Comparison of ENCODE assay signal across 12 mouse cellular contexts in the genomic region with DNA sequence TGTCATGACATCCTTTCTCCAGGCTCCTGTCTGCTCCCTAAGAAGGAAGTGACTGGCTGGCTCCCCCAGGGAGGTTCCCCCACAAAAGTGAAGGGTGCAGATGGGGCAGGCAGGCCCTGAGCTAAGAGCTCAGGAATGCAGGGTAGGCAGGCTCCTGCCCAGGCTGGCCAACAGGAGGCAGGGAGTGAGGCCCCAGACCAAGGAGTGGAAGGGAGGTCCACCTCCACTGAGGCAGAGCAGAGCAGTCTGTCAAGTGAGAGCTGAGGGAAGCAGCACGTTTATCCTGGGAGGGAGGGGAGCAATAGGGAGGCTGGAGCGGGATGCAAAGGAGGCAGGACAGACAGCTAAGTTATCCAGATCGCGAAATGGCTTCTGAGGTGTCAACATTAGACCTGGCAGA. TPM values are rescaled to one million over a fixed set of nuclear protein-coding genes. Genes with fewer than 3 reads are reported as not detected.
DNase-seq lines count a peak whose midpoint lies in the region; ATAC-seq and TF ChIP-seq lines count a peak whose summit lies in the region.
"Had no signal": no experiment of that assay in that cellular context is flagged by ENCODE, and none has a peak within 500 bp of the region (broad histone marks: within the 10 kb centered on the region; RNA-seq: fewer than 3 reads in every experiment).

No protein-coding gene starts in this region.

- no peaks in the 10 kb centered on the region for H3K9me3 ChIP-seq in hindbrain, embryonic 10.5 days
- no peaks in the 10 kb centered on the region for H3K9me3 ChIP-seq in hindbrain, postnatal 0 days (ENCODE audit: low read length)
- no peaks in the 10 kb centered on the region for H3K9me3 ChIP-seq in neural tube, embryonic 12.5 days
- H3K9me3 ChIP-seq in neural tube, embryonic 15.5 days (replicated peaks): no peaks in the 10 kb centered on the region
- H3K9me3 ChIP-seq: G1E; liver, embryonic 15.5 days had no signal

- no peak for DNase-seq in cerebellum, adult 2 months
- no peak for DNase-seq in cerebellum, adult 11-12 months
- DNase-seq in hindbrain, embryonic 10.5 days (ENCODE audit: low spot score): no peak
- no peak for DNase-seq in hindbrain, postnatal 0 days (ENCODE audit: low spot score)
- DNase-seq in thymus, adult 18-20 months: no peak
- DNase-seq: gastrocnemius, postnatal 14 days; thymus, adult 2 months had no signal

- WGBS in cerebellum, adult 2 months: 24% methylated on average over 4 of the region's 4 CpGs
- 58% methylated on average over 4 of the region's 4 CpGs for WGBS in hindbrain, embryonic 10.5 days
- WGBS in hindbrain, postnatal 0 days: 43% methylated on average over 4 of the region's 4 CpGs
- WGBS in neural tube, embryonic 12.5 days: 59% methylated on average over 4 of the region's 4 CpGs
- WGBS in neural tube, embryonic 15.5 days: 62% methylated on average over 4 of the region's 4 CpGs
- 42% methylated on average over 4 of the region's 4 CpGs for WGBS in olfactory bulb, adult 2 months

- H3K4me1 ChIP-seq in cerebellum, adult 2 months (ENCODE audit: control insufficient read depth, insufficient read depth, low read length): peaks cover 56% of the 10 kb centered on the region
- H3K4me1 ChIP-seq in hindbrain, embryonic 10.5 days (replicated peaks): peaks cover 86% of the 10 kb centered on the region
- H3K4me1 ChIP-seq in hindbrain, postnatal 0 days (ENCODE audit: insufficient read depth, low read length): peaks cover 38% of the 10 kb centered on the region
- peaks cover 66% of the 10 kb centered on the region for H3K4me1 ChIP-seq in neural tube, embryonic 12.5 days
- peaks cover 74% of the 10 kb centered on the region for H3K4me1 ChIP-seq in neural tube, embryonic 15.5 days
- H3K4me1 ChIP-seq in olfactory bulb, adult 2 months (ENCODE audit: control insufficient read depth, insufficient read depth, low read length): peaks cover 68% of the 10 kb centered on the region

- no peak overlapping the region for H3K4me3 ChIP-seq in cerebellum, adult 2 months (replicated peaks; ENCODE audit: insufficient read depth, low read depth, low read length)
- H3K4me3 ChIP-seq in hindbrain, embryonic 10.5 days: no peak overlapping the region
- no peak overlapping the region for H3K4me3 ChIP-seq in hindbrain, postnatal 0 days (ENCODE audit: low read length)
- H3K4me3 ChIP-seq in neural tube, embryonic 12.5 days: 0 out of 2 replicates have a peak overlapping the region, but pooled peaks have one; percentile 1
- no peak overlapping the region for H3K4me3 ChIP-seq in neural tube, embryonic 15.5 days (replicated peaks)
- no peak overlapping the region for H3K4me3 ChIP-seq in olfactory bulb, adult 2 months (ENCODE audit: insufficient read depth, low read depth, low read length)
- H3K4me3 ChIP-seq: liver, embryonic 15.5 days had no signal

- H3K9ac ChIP-seq in hindbrain, postnatal 0 days (replicated peaks; ENCODE audit: low read length): no peak overlapping the region
- no peak overlapping the region for H3K9ac ChIP-seq in neural tube, embryonic 12.5 days
- no peak overlapping the region for H3K9ac ChIP-seq in neural tube, embryonic 15.5 days (replicated peaks)
- H3K9ac ChIP-seq: liver, embryonic 15.5 days had no signal

- no peak for TF ChIP-seq POLR2A in cerebellum, adult 2 months (IDR thresholded peaks at IDR 0.05; ENCODE audit: borderline replicate concordance, insufficient read depth, low read length)
- TF ChIP-seq POLR2A in olfactory bulb, adult 2 months (IDR thresholded peaks at IDR 0.05; ENCODE audit: insufficient read depth, low read depth, low read length): no peak

- H3K36me3 ChIP-seq in hindbrain, embryonic 10.5 days: peaks cover 68% of the 10 kb centered on the region
- H3K36me3 ChIP-seq in hindbrain, postnatal 0 days (ENCODE audit: insufficient read depth, low read length): 0 out of 2 replicates have a peak, but pooled peaks cover 5% of the 10 kb centered on the region
- peaks cover 15% of the 10 kb centered on the region for H3K36me3 ChIP-seq in neural tube, embryonic 12.5 days
- H3K36me3 ChIP-seq in neural tube, embryonic 15.5 days: no peaks in the 10 kb centered on the region
- H3K36me3 ChIP-seq: liver, embryonic 15.5 days had no signal

- TF ChIP-seq CTCF in cerebellum, adult 2 months (IDR thresholded peaks at IDR 0.05; ENCODE audit: borderline replicate concordance, insufficient read depth, low read depth, low read length): no peak
- TF ChIP-seq CTCF in hindbrain, postnatal 0 days (IDR thresholded peaks at IDR 0.05; ENCODE audit: low read depth): no peak
- no peak for TF ChIP-seq CTCF in olfactory bulb, adult 2 months (IDR thresholded peaks at IDR 0.05; ENCODE audit: insufficient read depth, low read depth, low read length)

- no peak overlapping the region for H3K4me2 ChIP-seq in hindbrain, postnatal 0 days (ENCODE audit: low read depth, low read length)
- H3K4me2 ChIP-seq in neural tube, embryonic 12.5 days (replicated peaks): no peak overlapping the region
- no peak overlapping the region for H3K4me2 ChIP-seq in neural tube, embryonic 15.5 days
- H3K4me2 ChIP-seq: liver, embryonic 15.5 days had no signal

- H3K27ac ChIP-seq in cerebellum, adult 2 months (ENCODE audit: insufficient read depth, low read length): peak overlapping the region; percentile 41
- H3K27ac ChIP-seq in hindbrain, embryonic 10.5 days: peak overlapping the region; percentile 74
- no peak overlapping the region for H3K27ac ChIP-seq in hindbrain, postnatal 0 days
- no peak overlapping the region for H3K27ac ChIP-seq in neural tube, embryonic 12.5 days
- no peak overlapping the region for H3K27ac ChIP-seq in neural tube, embryonic 15.5 days (replicated peaks)
- 0 out of 2 replicates have a peak overlapping the region, but pooled peaks have one; percentile 15 for H3K27ac ChIP-seq in olfactory bulb, adult 2 months (ENCODE audit: insufficient read depth, low read depth, low read length)
- H3K27ac ChIP-seq: liver, embryonic 15.5 days had no signal

- no peaks in the 10 kb centered on the region for H3K27me3 ChIP-seq in cerebellum, adult 2 months (ENCODE audit: control insufficient read depth, insufficient read depth, low read length)
- no peaks in the 10 kb centered on the region for H3K27me3 ChIP-seq in hindbrain, embryonic 10.5 days (ENCODE audit: insufficient read depth, poor library complexity, severe bottlenecking)
- H3K27me3 ChIP-seq in hindbrain, postnatal 0 days (ENCODE audit: insufficient read depth, low read length): no peaks in the 10 kb centered on the region
- no peaks in the 10 kb centered on the region for H3K27me3 ChIP-seq in neural tube, embryonic 12.5 days (replicated peaks)
- H3K27me3 ChIP-seq in neural tube, embryonic 15.5 days (replicated peaks): no peaks in the 10 kb centered on the region

- ATAC-seq in hindbrain, postnatal 0 days: no peak
- no peak for ATAC-seq in neural tube, embryonic 12.5 days (ENCODE audit: low FRiP score, low read depth)
- ATAC-seq in neural tube, embryonic 15.5 days (ENCODE audit: low FRiP score): no peak

RNA-seq across cellular contexts. Expression of a gene that starts 5.5 kb away (rescaled TPM):
- polyA plus RNA-seq in cerebellum, adult 2 months (2012; rRNA removed): 274 and 283 TPM in 2 replicates
- polyA plus RNA-seq in hindbrain, embryonic 10.5 days (2016; fragmentation: Nextera tagmentation; extraction: Ambion mirVana): 64.8 and 99.0 TPM in 2 replicates
- 106 and 109 TPM in 2 replicates for total RNA-seq in hindbrain, postnatal 0 days (2014; rRNA removed)
- polyA plus RNA-seq in hindbrain, postnatal 0 days (2015; fragmentation: Nextera tagmentation; extraction: Ambion mirVana): 51.0 and 54.6 TPM in 2 replicates
- polyA plus RNA-seq in neural tube, embryonic 12.5 days (2016; fragmentation: Nextera tagmentation; extraction: Ambion mirVana): 140 and 149 TPM in 2 replicates
- polyA plus RNA-seq in neural tube, embryonic 15.5 days (2015; fragmentation: Nextera tagmentation; extraction: Ambion mirVana): 65.4 and 79.7 TPM in 2 replicates
- 379 TPM in 1 of 2 replicates, not detected in the other for polyA plus RNA-seq in olfactory bulb, adult 2 months (2012; ENCODE audit: insufficient read depth, insufficient read length, low replicate concordance, missing spikeins)

RNA-seq across cellular contexts. Expression of a gene that starts 11.5 kb away (rescaled TPM):
- polyA plus RNA-seq in cerebellum, adult 2 months (2012; rRNA removed): 175 TPM in 2 replicates
- 95.4 and 101 TPM in 2 replicates for polyA plus RNA-seq in hindbrain, embryonic 10.5 days (2016; fragmentation: Nextera tagmentation; extraction: Ambion mirVana)
- 88.9 and 97.4 TPM in 2 replicates for total RNA-seq in hindbrain, postnatal 0 days (2014; rRNA removed)
- polyA plus RNA-seq in hindbrain, postnatal 0 days (2015; fragmentation: Nextera tagmentation; extraction: Ambion mirVana): 187 and 188 TPM in 2 replicates
- 119 and 127 TPM in 2 replicates for polyA plus RNA-seq in neural tube, embryonic 12.5 days (2016; fragmentation: Nextera tagmentation; extraction: Ambion mirVana)
- 175 and 188 TPM in 2 replicates for polyA plus RNA-seq in neural tube, embryonic 15.5 days (2015; fragmentation: Nextera tagmentation; extraction: Ambion mirVana)
- polyA plus RNA-seq in olfactory bulb, adult 2 months (2012; ENCODE audit: insufficient read depth, insufficient read length, low replicate concordance, missing spikeins): 342 TPM in 1 of 2 replicates, not detected in the other

RNA-seq across cellular contexts. Expression of a gene that starts 35.9 kb away (rescaled TPM):
- 0.93 and 2.0 TPM in 2 replicates for polyA plus RNA-seq in cerebellum, adult 2 months (2012; rRNA removed)
- polyA plus RNA-seq in hindbrain, embryonic 10.5 days (2016; fragmentation: Nextera tagmentation; extraction: Ambion mirVana): 6.1 and 18.5 TPM in 2 replicates
- total RNA-seq in hindbrain, postnatal 0 days (2014; rRNA removed): 11.6 and 17.7 TPM in 2 replicates
- polyA plus RNA-seq in hindbrain, postnatal 0 days (2015; fragmentation: Nextera tagmentation; extraction: Ambion mirVana): 5.5 and 5.9 TPM in 2 replicates
- 12.1 and 13.8 TPM in 2 replicates for polyA plus RNA-seq in neural tube, embryonic 12.5 days (2016; fragmentation: Nextera tagmentation; extraction: Ambion mirVana)
- 7.4 and 9.8 TPM in 2 replicates for polyA plus RNA-seq in neural tube, embryonic 15.5 days (2015; fragmentation: Nextera tagmentation; extraction: Ambion mirVana)
- polyA plus RNA-seq in olfactory bulb, adult 2 months (2012; ENCODE audit: insufficient read depth, insufficient read length, low replicate concordance, missing spikeins): not detected in 2 replicates
- polyA plus RNA-seq: G1E had no signal

RNA-seq across cellular contexts. Expression of a gene that starts 48.1 kb away (rescaled TPM):
- 122 TPM in 2 replicates for polyA plus RNA-seq in cerebellum, adult 2 months (2012; rRNA removed)
- polyA plus RNA-seq in hindbrain, embryonic 10.5 days (2016; fragmentation: Nextera tagmentation; extraction: Ambion mirVana): 230 and 252 TPM in 2 replicates
- 85.7 and 128 TPM in 2 replicates for total RNA-seq in hindbrain, postnatal 0 days (2014; rRNA removed)
- 108 and 123 TPM in 2 replicates for polyA plus RNA-seq in hindbrain, postnatal 0 days (2015; fragmentation: Nextera tagmentation; extraction: Ambion mirVana)
- 236 and 241 TPM in 2 replicates for polyA plus RNA-seq in neural tube, embryonic 12.5 days (2016; fragmentation: Nextera tagmentation; extraction: Ambion mirVana)
- 127 and 133 TPM in 2 replicates for polyA plus RNA-seq in neural tube, embryonic 15.5 days (2015; fragmentation: Nextera tagmentation; extraction: Ambion mirVana)
- 165 and 783 TPM in 2 replicates for polyA plus RNA-seq in olfactory bulb, adult 2 months (2012; ENCODE audit: insufficient read depth, insufficient read length, low replicate concordance, missing spikeins)

Comparison
In these comparisons a context has a peak if more than half of its experiments do, and no peak if none do; other contexts are left out.
1. H3K27ac ChIP-seq: peak in cerebellum, adult 2 months (single experiment), hindbrain, embryonic 10.5 days (single experiment) and olfactory bulb, adult 2 months (single experiment); none in hindbrain, postnatal 0 days (single experiment), neural tube, embryonic 12.5 days (single experiment) and neural tube, embryonic 15.5 days (single experiment).